Mouse (Mus musculus): ENCODE results near the gene Tub.

DNA sequence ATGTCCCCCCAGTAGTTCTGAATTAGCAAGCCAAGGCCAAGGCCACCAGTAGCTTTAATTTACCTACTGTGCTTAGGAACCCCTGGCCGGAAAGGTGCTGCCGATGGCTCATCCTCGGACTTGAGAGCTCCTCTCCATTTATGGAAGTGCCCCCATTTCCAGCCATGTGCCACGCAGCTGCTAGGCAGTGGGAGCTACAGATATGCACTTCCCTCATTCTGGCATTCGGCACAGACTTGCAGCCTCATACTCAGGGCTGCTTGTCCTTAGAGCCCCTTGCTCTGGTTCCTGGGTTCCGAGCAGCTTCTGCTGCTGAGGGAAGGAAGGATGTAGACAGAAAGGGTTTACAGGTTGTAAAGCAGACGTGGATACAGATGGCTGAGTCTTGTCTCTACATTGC, 64.7 kb downstream of the Tub start:
- TF ChIP-seq MYOG (IDR thresholded peaks at IDR 0.05; ENCODE audit: control insufficient read depth, extremely low read depth, insufficient read length) (no peak), CTCF (IDR thresholded peaks at IDR 0.05; ENCODE audit: control insufficient read depth, insufficient read depth, insufficient read length) (no peak), MAX (IDR thresholded peaks at IDR 0.05) (no peak), FOSL1 (IDR thresholded peaks at IDR 0.05; ENCODE audit: insufficient read depth, low read length, poor library complexity, severe bottlenecking) (no peak), CEBPB (IDR thresholded peaks at IDR 0.05; ENCODE audit: low read depth) (no peak), USF1 (IDR thresholded peaks at IDR 0.05; ENCODE audit: low read depth) (no peak)

All from C2C12 (cell line).